Mouse (Mus musculus): Measurements from ENCODE around the gene Sept11. TPM values are rescaled to one million over a fixed set of nuclear protein-coding genes. Genes with fewer than 3 reads are reported as not detected.

Sept11 gene
- total and polyA plus RNA-seq, 2 experiments from 2014 or later, result 88.1 to 92.5 TPM

DNA sequence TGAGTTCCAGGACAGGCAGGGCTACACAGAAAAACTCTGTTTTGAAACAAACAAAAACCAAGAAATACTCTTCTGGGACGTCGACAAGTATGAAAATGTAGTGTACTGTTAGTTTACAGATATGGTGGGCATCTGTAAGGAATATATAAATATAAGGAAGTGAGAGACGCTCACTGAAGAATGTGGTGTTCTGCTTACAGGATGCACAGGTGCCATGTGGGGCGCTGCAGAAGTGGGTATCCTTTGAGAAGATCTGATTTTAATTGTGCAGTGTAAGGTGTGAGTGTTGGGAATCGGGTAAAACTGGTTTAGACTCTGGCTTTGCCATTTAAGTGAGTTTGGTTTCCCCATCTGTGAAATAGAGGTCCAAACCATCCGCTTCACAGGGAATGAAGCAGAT is 32.1 kb downstream of the Sept11 start:
- Histone ChIP-seq H3K4me1 (ENCODE audit: insufficient read depth, low read length) (peaks cover 8% of the 10 kb centered on the region; the same call in 1 of the 2 replicates), H3K4me2 (ENCODE audit: low read depth, low read length) (no peak overlapping the region), H3K9ac (replicated peaks; ENCODE audit: low read length) (no peak overlapping the region), H3K4me3 (ENCODE audit: low read length) (no peak overlapping the region), H3K27me3 (ENCODE audit: insufficient read depth, low read length) (no peaks in the 10 kb centered on the region), H3K27ac (no peak overlapping the region), H3K36me3 (ENCODE audit: insufficient read depth, low read length) (no peaks in the 10 kb centered on the region), H3K9me3 (ENCODE audit: low read length) (no peaks in the 10 kb centered on the region)
- ATAC-seq, result no peak
- DNase-seq (ENCODE audit: low spot score), result no peak
- WGBS, result 92% methylated on average over 6 of the region's 6 CpGs
- no peak for TF ChIP-seq CTCF (IDR thresholded peaks at IDR 0.05; ENCODE audit: low read depth)

DNA sequence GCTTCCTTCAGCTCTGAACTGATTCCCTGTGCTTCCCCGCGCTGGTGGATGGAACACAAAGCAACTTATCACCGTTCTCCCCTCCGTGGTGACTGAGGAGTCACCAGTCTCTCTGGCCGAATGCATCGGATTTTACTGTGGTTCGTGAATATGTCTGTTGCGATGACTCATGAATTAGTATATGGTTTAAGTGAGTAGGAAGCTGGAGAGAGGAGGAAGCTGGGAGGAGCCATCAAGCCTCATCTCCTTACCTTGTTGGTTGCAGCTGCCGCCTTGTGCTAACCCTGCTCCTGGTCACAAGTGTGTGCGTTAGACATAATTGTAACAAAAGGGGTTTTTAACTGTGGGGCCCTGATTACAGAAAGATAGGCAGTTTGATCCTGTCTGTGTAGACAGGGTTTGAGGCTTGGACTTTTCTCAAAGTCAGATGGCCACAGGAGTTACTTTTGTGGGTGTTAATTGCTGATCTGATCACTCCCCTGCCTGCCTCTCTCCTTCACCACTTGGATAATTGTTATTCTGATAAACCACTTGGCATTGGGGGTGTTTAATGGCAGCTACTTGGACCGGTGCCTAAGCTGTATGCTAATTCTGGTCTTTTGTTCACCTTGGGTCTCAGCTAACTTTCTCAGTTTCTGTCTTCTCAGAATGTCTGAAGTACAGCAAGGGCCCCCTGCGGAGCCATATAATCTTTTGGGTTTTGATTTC is 33.1 kb downstream of the Sept11 start:
- TF ChIP-seq CTCF (IDR thresholded peaks at IDR 0.05; ENCODE audit: low read depth), result no peak
- Histone ChIP-seq H3K9me3 (ENCODE audit: low read length) (no peaks in the 10 kb centered on the region), H3K4me3 (ENCODE audit: low read length) (no peak overlapping the region), H3K27me3 (ENCODE audit: insufficient read depth, low read length) (no peaks in the 10 kb centered on the region), H3K9ac (replicated peaks; ENCODE audit: low read length) (no peak overlapping the region), H3K4me2 (ENCODE audit: low read depth, low read length) (no peak overlapping the region), H3K27ac (peak overlapping the region; percentile 1; the same call in 1 of the 2 replicates), H3K4me1 (ENCODE audit: insufficient read depth, low read length) (peaks cover 8% of the 10 kb centered on the region), H3K36me3 (ENCODE audit: insufficient read depth, low read length) (no peaks in the 10 kb centered on the region)
- ATAC-seq (no peak), DNase-seq (ENCODE audit: low spot score) (peak; percentile 25)
- 37% methylated on average over 12 of the region's 12 CpGs for WGBS

- no peak for ATAC-seq
- DNase-seq (ENCODE audit: low spot score), result peak; percentile 16
- H3K4me3 ChIP-seq (ENCODE audit: low read length), result no peak overlapping the region
- H3K4me1 ChIP-seq (ENCODE audit: insufficient read depth, low read length), result peaks cover 8% of the 10 kb centered on the region
- no peak for TF ChIP-seq CTCF (IDR thresholded peaks at IDR 0.05; ENCODE audit: low read depth)
- H3K27me3 ChIP-seq (ENCODE audit: insufficient read depth, low read length), result no peaks in the 10 kb centered on the region
- H3K9me3 ChIP-seq (ENCODE audit: low read length), result no peaks in the 10 kb centered on the region
- H3K27ac ChIP-seq, result peak overlapping the region; percentile 1; the same call in 1 of the 2 replicates
- no peaks in the 10 kb centered on the region for H3K36me3 ChIP-seq (ENCODE audit: insufficient read depth, low read length)
- no peak overlapping the region for H3K9ac ChIP-seq (replicated peaks; ENCODE audit: low read length)
- no peak overlapping the region for H3K4me2 ChIP-seq (ENCODE audit: low read depth, low read length)
- 15% methylated on average over 4 of the region's 4 CpGs for WGBS
Observed at GRCm38 (mm10) chr5:93126930-93127562, 33.8 kb downstream of the Sept11 start.

GRCm38 (mm10) chr5:93127722-93128121 is 34.5 kb downstream of the Sept11 start:
- Histone ChIP-seq H3K9me3 (ENCODE audit: low read length) (no peaks in the 10 kb centered on the region), H3K27ac (peak overlapping the region; percentile 1; the same call in 1 of the 2 replicates), H3K27me3 (ENCODE audit: insufficient read depth, low read length) (no peaks in the 10 kb centered on the region), H3K36me3 (ENCODE audit: insufficient read depth, low read length) (no peaks in the 10 kb centered on the region), H3K4me2 (ENCODE audit: low read depth, low read length) (no peak overlapping the region), H3K4me1 (ENCODE audit: insufficient read depth, low read length) (peaks cover 8% of the 10 kb centered on the region), H3K4me3 (ENCODE audit: low read length) (no peak overlapping the region), H3K9ac (replicated peaks; ENCODE audit: low read length) (no peak overlapping the region)
- WGBS, result 10% methylated on average over 3 of the region's 3 CpGs
- DNase-seq (ENCODE audit: low spot score) (peak; percentile 42), ATAC-seq (0 out of 2 replicates have a peak, but pooled peaks have one; percentile 13)
- TF ChIP-seq CTCF (IDR thresholded peaks at IDR 0.05; ENCODE audit: low read depth), result no peak

GRCm38 (mm10) chr5:93128765-93129164 is 35.5 kb downstream of the Sept11 start:
- no peak overlapping the region for H3K27ac ChIP-seq
- H3K4me2 ChIP-seq (ENCODE audit: low read depth, low read length), result no peak overlapping the region
- DNase-seq (ENCODE audit: low spot score) (no peak), ATAC-seq (no peak)
- no peaks in the 10 kb centered on the region for H3K27me3 ChIP-seq (ENCODE audit: insufficient read depth, low read length)
- H3K4me1 ChIP-seq (ENCODE audit: insufficient read depth, low read length), result peaks cover 13% of the 10 kb centered on the region
- TF ChIP-seq CTCF (IDR thresholded peaks at IDR 0.05; ENCODE audit: low read depth), result no peak
- H3K9me3 ChIP-seq (ENCODE audit: low read length), result no peaks in the 10 kb centered on the region
- H3K9ac ChIP-seq (replicated peaks; ENCODE audit: low read length), result no peak overlapping the region
- H3K36me3 ChIP-seq (ENCODE audit: insufficient read depth, low read length), result no peaks in the 10 kb centered on the region
- H3K4me3 ChIP-seq (ENCODE audit: low read length), result no peak overlapping the region
- WGBS, result 82% methylated on average over 3 of the region's 3 CpGs

GRCm38 (mm10) chr5:93129953-93130352 is 36.7 kb downstream of the Sept11 start:
- H3K4me1 ChIP-seq (ENCODE audit: insufficient read depth, low read length), result peaks cover 13% of the 10 kb centered on the region
- 30% methylated on average over 4 of the region's 4 CpGs for WGBS
- no peak for TF ChIP-seq CTCF (IDR thresholded peaks at IDR 0.05; ENCODE audit: low read depth)
- H3K27me3 ChIP-seq (ENCODE audit: insufficient read depth, low read length), result no peaks in the 10 kb centered on the region
- no peak overlapping the region for H3K4me3 ChIP-seq (ENCODE audit: low read length)
- H3K27ac ChIP-seq, result no peak overlapping the region; the same call in 1 of the 2 replicates
- no peak overlapping the region for H3K9ac ChIP-seq (replicated peaks; ENCODE audit: low read length)
- H3K36me3 ChIP-seq (ENCODE audit: insufficient read depth, low read length), result no peaks in the 10 kb centered on the region
- no peak for ATAC-seq
- DNase-seq (ENCODE audit: low spot score), result no peak
- H3K4me2 ChIP-seq (ENCODE audit: low read depth, low read length), result no peak overlapping the region
- no peaks in the 10 kb centered on the region for H3K9me3 ChIP-seq (ENCODE audit: low read length)

DNA sequence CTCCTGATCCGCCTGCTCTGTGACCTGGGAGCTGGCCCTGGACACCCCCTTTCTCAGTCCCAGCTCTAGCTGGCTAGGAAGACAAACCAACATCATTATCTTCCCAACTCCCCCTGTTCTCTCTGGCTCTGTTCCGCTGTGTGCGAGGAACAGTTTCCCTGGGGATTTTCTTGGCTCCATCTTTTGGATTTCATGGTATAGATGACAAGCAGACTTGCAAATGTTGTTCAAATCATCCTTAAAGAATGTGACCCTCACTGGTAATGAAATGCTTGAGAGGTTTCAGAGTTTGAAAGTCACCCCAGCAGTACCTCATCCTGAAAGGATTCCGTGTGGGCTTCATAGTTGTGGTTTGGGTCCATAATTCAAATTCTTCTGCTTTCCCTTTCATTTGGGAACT is 38.2 kb downstream of the Sept11 start:
- DNase-seq (ENCODE audit: low spot score) (peak; percentile 30), ATAC-seq (no peak)
- Histone ChIP-seq H3K4me2 (ENCODE audit: low read depth, low read length) (no peak overlapping the region), H3K9ac (replicated peaks; ENCODE audit: low read length) (no peak overlapping the region), H3K4me3 (ENCODE audit: low read length) (no peak overlapping the region), H3K9me3 (ENCODE audit: low read length) (no peaks in the 10 kb centered on the region), H3K27me3 (ENCODE audit: insufficient read depth, low read length) (no peaks in the 10 kb centered on the region), H3K4me1 (ENCODE audit: insufficient read depth, low read length) (peaks cover 13% of the 10 kb centered on the region), H3K36me3 (ENCODE audit: insufficient read depth, low read length) (no peaks in the 10 kb centered on the region), H3K27ac (no peak overlapping the region)
- TF ChIP-seq CTCF (IDR thresholded peaks at IDR 0.05; ENCODE audit: low read depth), result no peak
- WGBS, result 33% methylated on average over 4 of the region's 4 CpGs

All from hindbrain, postnatal 0 days (tissue).